Mouse (Mus musculus) brain, embryonic 18.5 days (tissue): ENCODE measurements around the gene P3h1.
"Not testable (repeated sequence)": the region's sequence is repeated elsewhere in the genome, so short reads cannot be mapped to it uniquely, and the experiment has no call there.

Experiments
- DNase-seq: peaks from one replicate; pipeline ENCODE4 v3.0.0-alpha.2; 2012; ENCODE audit warnings: low read depth, low spot score

Gene P3h1

DNA sequence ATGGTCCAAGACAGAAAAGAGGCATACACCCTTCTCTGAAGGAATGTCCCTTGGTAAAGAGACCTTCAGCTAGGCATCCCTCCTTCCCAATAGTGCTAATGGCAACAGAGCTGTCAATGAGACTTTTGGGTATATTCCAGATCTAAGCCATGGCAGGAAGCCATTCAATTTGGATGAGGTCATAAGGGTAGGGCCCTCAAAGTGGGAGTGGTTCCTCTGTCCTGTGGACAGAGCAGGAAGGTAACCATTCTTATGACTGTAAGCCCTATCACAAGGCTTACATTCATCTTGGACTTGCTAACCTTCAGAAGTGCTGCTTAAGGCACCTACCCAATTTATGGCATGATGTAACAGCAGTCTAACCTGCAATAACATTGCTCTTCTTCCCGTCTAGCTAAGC is 41.9 kb downstream of the P3h1 start:
- no peak for DNase-seq

DNA sequence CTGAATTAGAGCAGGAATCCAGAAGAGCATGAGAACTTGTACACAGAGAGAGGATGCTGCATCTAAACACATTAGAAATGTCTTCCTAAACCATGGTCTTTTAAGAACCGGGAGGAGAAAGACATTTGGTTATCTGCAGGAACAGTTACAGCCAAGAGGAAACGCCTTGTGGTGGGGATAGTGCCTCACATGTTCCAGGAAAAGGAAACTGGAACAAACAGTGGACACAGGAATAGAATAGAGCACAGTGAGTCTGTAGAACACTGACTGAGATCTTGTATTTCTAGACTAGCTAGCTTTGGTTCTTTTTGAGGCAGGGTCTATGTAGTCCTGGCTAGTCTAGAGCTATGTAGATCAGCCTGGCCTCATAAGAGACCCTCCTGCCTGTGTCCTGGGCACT is 42.5 kb downstream of the P3h1 start:
- DNase-seq, result no peak

DNA sequence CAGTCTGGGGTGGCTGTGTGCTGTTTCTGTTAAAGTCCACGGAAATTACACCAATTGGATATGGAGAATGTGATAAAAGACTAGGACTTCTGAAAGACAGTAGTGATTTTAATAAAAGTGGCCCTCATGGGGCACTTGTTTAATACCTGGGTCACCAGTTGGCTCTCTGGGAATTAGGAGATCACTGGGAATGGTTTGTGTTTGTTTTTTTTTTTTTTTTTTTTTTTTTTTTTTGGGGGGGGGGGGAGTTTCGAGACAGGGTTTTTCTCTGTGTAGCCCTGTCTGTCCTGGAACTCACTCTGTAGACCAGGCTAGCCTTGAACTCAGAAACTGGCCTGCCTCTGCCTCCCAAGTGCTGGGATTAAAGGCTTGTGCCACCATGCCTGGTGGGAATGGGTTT is 43.0 kb downstream of the P3h1 start:
- no peak for DNase-seq

DNA sequence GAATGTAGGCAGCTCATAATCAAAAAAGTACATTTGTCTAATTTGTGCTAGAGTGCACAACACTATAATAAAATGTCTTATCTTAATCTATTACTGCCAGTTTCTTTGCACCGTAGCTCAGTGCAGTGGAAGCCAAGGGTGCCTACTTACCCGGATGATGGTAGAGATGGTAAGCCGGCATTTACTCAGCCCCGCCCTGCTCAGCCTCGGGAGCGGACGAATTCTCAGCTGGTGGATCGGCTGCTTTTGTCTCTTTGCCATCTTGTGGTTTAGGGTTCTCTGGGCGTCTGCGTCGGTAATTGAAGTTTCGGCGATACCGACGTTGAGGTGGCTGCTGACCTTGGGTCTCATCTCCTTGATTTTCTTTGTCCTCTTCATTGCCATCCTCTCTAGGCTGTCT is 46.1 kb downstream of the P3h1 start:
- DNase-seq, result not testable (repeated sequence)

DNA sequence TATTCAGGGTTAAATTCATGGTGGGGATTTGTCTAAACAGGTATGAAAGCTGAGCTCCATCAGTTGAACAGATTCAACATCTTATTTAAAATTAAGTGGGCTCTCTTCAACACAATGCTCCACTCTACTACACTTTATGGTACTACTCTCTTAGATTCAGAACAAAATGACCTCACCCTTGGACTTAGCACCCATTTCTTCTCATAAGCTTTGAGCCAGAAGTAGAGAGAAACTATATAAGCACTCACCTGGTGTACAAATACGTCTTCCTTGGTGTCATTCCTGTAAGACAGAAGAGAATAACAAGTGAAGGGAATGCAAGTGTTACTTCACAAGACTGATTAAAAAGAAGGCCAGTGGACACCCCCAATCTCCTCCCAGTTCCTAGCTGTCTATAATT is 52.1 kb downstream of the P3h1 start:
- DNase-seq, result no peak

DNA sequence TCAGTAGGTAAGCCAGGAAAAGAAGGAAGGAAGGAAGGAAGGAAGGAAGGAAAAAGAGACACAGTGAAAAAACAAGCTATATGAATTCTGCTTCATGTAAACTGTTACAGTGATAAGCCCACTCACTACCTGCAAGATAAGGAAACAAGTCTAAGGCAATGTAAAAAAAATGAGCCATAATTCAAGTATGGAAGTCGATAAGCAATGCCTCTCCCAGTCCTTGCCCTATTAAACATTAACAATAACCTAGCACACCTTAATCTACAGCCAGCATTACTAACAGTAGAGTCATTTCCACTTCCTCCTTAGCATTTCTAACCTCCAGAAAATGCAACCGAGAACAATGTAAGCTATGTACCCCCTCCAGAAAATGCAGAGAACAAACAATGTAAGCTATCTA is 52.6 kb downstream of the P3h1 start:
- no peak for DNase-seq

DNA sequence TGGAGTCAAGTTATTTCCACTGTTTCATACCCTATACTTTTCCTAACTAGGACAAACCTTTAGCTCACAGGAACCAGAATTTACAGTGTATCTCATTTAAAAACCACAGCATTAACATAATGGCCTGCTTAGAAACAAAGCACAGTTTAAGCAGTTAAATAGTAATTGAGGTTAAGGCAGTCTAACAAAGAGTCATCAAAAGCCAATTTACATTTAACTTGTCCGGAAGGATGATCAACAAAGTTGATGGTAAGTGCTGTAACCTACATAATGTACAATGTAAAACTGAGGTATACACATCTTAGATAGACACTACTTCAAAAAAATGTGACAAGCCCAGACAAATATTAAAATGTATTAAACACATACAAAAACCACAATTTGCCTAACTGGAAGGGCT is 59.2 kb downstream of the P3h1 start:
- DNase-seq, result no peak

DNA sequence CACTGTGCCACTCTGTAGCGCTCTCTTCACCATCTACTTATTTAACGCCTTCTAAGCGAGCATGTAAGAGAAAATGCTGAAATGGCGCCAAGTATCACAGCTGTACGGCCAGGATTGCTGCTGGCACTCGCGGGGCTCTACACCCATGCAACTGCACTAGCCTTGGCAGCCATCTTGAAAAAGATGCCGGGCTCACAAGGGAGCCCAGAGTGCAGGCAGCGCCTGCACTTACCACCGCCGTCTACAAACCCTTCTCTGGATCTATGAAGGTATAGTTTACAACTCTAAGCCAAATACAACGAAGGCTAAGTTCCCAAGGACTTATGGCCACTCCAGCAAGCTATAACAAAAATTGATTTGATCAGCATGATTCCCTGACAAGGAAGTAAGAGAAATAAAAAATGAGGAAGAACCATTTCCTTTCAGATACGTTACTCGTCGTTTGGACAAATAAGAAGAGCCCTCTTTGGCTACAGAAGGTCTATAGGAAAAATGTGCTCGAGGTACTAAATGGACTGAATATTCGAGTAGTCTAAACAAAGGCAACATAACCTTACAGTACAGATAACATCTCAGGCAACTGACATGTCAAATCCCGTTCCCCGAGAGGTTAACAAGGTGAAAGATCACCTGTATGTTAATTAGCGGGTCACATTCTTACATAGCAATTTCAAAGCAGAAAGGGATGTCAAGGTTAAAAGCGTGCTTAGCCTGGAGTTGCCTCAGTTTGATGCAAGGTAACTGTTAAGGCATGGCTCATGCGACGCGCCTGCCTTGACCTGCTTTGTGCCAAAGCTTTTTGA is 60.3 kb downstream of the P3h1 start:
- peak; percentile 37 for DNase-seq

DNA sequence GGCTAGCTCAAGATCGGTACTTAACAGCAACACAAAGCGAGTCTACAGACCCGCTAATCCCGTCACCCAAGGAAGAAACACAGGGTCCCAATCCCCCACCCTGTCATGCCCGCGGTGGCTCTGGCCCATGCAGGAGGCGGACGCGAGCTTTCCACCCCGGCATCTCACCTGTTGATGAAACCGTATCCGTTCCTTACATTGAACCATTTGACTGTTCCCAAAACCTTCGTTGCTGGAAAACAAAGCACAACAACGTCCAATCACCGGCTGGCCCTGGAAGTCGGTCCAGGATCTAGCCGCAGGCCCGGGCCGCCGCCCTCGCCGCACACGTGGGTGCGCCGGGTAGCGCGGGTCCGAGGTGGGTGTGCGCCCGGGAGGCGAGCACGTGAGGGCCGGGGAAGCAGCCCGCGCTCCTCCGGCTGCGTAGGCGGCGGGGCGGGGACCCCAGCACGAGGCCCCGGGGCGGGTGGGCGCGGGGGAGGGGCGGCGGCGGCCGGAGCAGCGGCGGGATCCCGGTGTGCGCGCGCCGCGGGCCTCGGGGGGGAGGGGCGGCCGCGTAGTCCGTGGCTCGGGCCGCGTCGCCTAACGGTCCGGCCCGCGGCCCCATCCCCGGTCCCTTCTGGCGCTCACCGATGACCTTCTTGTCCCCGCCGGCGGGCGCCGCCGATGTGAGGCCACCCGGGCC is 61.0 kb downstream of the P3h1 start:
- DNase-seq, result no peak

DNA sequence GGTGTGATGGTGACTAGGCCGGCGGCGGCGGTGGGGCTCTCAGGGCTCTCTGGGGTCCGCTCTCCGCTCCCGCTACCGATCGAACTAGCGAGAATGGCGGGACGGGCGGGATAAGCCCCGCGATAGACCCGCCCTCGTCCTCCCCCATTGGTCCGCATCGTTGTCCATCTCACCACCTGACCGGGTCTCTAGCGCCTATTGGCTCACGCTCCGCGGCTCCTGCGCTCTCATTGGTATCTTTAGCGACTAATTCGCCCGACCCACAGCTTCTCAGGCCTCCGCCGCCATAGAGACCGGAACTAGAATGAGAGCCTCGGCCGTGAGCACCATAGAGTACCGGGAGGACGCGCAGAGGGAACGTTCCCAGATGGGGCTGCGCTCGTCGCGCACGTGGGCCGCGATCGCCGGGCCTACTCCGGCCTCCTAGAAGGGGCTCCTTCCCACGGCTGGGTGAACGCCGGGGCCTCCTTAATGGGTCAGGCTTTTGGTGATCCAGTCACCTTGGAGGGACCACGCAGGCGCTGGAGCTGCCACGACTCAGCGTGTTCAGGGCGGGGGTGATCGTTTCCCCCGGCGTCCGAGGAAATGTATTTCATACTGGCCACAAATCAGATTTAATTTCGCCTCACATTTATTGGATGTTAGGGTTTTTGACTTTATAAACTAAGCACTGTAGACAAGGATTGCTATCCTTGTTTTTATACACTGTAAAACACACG is 61.9 kb downstream of the P3h1 start, which contains the start of gene Ybx1:
TSS of gene Ybx1 (minus strand) at position 190 of the 719 bp plus-strand sequence.
- peak; percentile 99 for DNase-seq

DNA sequence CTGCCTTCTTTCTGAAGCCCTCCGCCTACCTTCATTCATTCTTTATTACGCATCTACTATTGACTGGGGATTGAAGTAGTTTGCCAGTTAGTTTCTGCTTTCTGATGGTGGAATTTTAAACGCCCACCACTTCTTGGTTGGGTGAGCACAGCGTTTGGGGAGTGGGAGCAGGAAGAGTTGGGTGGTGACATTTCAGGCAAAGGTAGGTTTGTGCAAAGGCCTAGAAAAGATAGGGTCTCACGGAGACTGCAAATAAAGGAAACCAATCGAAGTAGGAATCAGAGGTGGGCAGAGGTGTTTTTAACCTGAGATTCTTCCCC is 62.4 kb downstream of the P3h1 start:
- DNase-seq, result no peak

DNA sequence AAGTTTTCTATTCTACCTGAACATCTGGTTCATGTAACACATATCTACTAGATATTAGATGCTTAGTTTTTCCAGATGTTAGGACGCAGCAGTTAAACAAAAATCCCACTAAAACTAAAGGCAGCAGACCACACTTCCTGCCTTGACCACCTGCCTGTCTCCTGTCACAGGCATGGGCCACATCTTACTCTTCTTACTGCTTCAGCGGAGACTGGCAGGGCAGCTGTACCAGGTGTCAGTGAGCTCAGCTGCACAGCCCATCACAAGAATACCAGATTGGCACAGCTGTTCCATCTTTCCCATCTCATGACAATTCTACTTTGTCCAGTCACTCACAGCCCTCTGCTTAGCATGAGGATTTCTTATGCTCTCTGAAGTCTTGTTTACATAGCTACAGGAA is 64.6 kb downstream of the P3h1 start:
- no peak for DNase-seq
